Mouse (Mus musculus) ES-Bruce4 (cell line): ENCODE data around the gene Ankfy1.

Experiments used
- CTCF ChIP-seq: IDR thresholded peaks from one replicate; pipeline ENCODE4 v1.8.1; 2011; ENCODE audit warnings: low read depth, low read length
- POLR2A ChIP-seq: IDR thresholded peaks from one replicate; pipeline ENCODE4 v1.8.1; 2011; ENCODE audit warnings: low read length; ENCODE audit not compliant: insufficient read depth

DNA sequence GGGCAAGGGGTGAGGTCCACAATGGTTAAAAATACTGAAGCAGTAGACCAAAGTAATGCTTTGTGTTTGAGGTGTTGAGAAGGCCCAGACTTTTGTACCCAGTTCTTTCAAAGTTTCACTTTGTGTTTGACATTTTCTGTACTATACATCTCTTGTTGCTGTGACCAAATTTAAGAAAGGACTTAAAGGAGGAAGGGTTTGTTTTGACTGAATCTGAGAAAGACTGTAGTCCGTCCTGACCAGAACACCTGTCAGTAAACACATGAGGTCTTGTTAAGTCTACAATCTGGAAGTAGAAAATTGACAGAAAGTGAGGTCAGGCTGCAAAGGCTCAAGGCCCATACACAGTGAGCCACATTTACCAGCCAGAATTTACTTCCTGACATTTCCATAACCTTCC is 127.1 kb downstream of the Ankfy1 start:
- TF ChIP-seq CTCF = no peak
- TF ChIP-seq POLR2A = no peak
